Mouse (Mus musculus) forebrain, embryonic 15.5 days (tissue): ENCODE data around the gene Idh1. TPM values are rescaled to one million over a fixed set of nuclear protein-coding genes. Genes with fewer than 3 reads are reported as not detected.

Experiments used
- polyA plus RNA-seq: library from polyadenylated mRNA; unstranded; fragments of >200 nt; fragmentation: Nextera tagmentation; extraction: Ambion mirVana; gene quantifications from 2 replicates; pipeline ENCODE4 v1.2.1, GENCODE M21; 2015

Idh1 gene
- polyA plus RNA-seq, 1 experiment from 2014 or later: 468 TPM

Other genes starting within 250 kb of the Idh1 start
- gene Plekhm3, start 229.7 kb downstream of the Idh1 start, polyA plus RNA-seq: 10.3 and 10.9 TPM in 2 replicates
- gene Akr1cl, start 153.7 kb downstream of the Idh1 start, polyA plus RNA-seq: not detected in 2 replicates
- gene Cryge, start 135.4 kb downstream of the Idh1 start, polyA plus RNA-seq: not detected in 2 replicates
- not detected in 2 replicates for gene Crygd, start 123.0 kb downstream of the Idh1 start, polyA plus RNA-seq
- not detected in 2 replicates for gene Crygc, start 112.8 kb downstream of the Idh1 start, polyA plus RNA-seq
- not detected in 2 replicates for gene Crygb, start 104.2 kb downstream of the Idh1 start, polyA plus RNA-seq
- gene Cryga, start 83.1 kb downstream of the Idh1 start, polyA plus RNA-seq: 0.32 TPM in 1 of 2 replicates, not detected in the other
- gene Gm28845, start 66.9 kb downstream of the Idh1 start, polyA plus RNA-seq: not detected in 2 replicates
- gene D630023F18Rik, start 63.3 kb downstream of the Idh1 start, polyA plus RNA-seq: 0.86 and 0.98 TPM in 2 replicates
- gene Pikfyve, start 183 bp upstream of the Idh1 start, polyA plus RNA-seq: 14.3 and 16.5 TPM in 2 replicates
- gene Pth2r, start 95.6 kb upstream of the Idh1 start, polyA plus RNA-seq: 1.3 TPM in 2 replicates